Mouse (Mus musculus): ENCODE data around the gene Tmem141. TPM values are rescaled to one million over a fixed set of nuclear protein-coding genes. Genes with fewer than 3 reads are reported as not detected.

Tmem141 gene
- polyA plus RNA-seq, 1 experiment from 2014 or later, result 18.5 TPM

DNA sequence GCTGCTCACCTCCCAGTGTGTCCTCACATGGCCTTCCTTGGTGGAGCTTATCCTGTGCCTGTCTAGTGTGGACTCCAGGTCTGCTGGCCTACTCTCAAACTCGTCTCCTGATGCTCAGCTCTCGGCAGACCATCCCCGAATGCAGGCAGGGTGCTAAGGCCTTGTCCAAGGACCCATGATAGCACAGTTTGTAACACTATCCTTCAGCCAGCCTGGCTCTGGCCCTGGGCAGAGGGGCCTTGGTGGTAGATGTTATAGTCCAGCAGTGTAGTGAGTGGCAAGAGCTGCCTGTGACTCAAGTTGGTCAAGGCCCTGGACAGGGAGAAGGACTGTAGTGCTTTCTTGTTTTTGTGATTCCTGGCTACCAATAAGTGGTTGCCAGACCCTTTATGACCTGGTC, 11.8 kb upstream of the Tmem141 start:
- 73% methylated on average over 3 of the region's 3 CpGs for WGBS

DNA sequence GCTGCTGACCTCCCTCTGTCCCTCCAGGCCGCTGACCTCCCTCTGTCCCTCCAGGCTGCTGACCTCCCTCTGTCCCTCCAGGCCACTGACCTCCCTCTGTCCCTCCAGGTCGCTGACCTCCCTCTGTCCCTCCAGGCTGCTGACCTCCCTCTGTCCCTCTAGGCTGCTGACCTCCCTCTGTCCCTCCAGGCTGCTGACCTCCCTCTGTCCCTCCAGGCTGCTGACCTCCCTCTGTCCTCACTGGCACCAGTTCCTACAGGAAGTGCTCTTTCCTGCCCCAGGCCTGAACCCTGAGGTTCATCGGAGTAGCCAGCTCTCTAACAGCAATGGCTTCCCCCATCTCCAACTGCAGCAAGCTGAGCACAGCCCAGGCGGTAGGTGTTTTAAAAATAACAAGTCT, 6.9 kb upstream of the Tmem141 start:
- no peak overlapping the region for H3K4me3 ChIP-seq
- peaks cover 10% of the 10 kb centered on the region for H3K4me1 ChIP-seq
- H3K9me3 ChIP-seq, result no peaks in the 10 kb centered on the region
- DNase-seq (ENCODE audit: low spot score), result no peak
- H3K36me3 ChIP-seq, result no peaks in the 10 kb centered on the region
- H3K27me3 ChIP-seq (ENCODE audit: insufficient read depth, poor library complexity, severe bottlenecking), result peaks cover 21% of the 10 kb centered on the region; the same call in 1 of the 2 replicates
- no peak overlapping the region for H3K27ac ChIP-seq
- WGBS, result 39% methylated on average over 4 of the region's 4 CpGs

More for the DNA sequence above, 11.8 kb upstream of the Tmem141 start:
- Histone ChIP-seq H3K4me1 (peaks cover 6% of the 10 kb centered on the region), H3K27me3 (ENCODE audit: insufficient read depth, poor library complexity, severe bottlenecking) (peaks cover 2% of the 10 kb centered on the region; the same call in 1 of the 2 replicates), H3K27ac (no peak overlapping the region), H3K4me3 (no peak overlapping the region), H3K9me3 (no peaks in the 10 kb centered on the region), H3K36me3 (no peaks in the 10 kb centered on the region)
- no peak for DNase-seq (ENCODE audit: low spot score)

DNA sequence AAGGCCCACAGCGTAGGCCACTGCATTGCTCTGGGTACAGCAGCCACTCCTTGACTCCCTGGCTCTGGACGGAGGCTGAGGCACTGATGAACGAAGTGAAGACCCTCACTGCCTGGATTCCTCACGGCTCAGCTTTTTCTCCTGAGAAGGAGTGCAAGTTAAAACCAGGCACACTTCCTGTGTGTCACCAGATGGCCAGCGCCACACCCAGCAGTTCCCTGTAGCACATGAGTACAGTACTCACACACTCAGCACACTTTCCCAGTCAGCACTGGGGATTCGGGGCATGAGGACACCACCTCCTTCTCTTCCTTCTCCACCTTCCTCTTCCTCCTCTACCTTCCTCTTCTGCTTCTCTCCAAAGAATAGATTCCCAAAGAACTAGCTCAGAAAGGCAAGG, 6.0 kb upstream of the Tmem141 start, which contains the start of gene Fcna:
TSS of gene Fcna (minus strand) at position 220 of the 400 bp plus-strand sequence.
- H3K4me3 ChIP-seq, result no peak within 1 kb of the TSS
- peaks cover 26% of the 10 kb centered on the region; the same call in 1 of the 2 replicates for H3K27me3 ChIP-seq (ENCODE audit: insufficient read depth, poor library complexity, severe bottlenecking)
- peaks cover 10% of the 10 kb centered on the region for H3K4me1 ChIP-seq
- H3K36me3 ChIP-seq, result no peaks in the 10 kb centered on the region
- no peaks in the 10 kb centered on the region for H3K9me3 ChIP-seq
- 75% methylated on average over 6 of the region's 6 CpGs for WGBS
- DNase-seq (ENCODE audit: low spot score), result no peak
- H3K27ac ChIP-seq, result no peak within 1 kb of the TSS

DNA sequence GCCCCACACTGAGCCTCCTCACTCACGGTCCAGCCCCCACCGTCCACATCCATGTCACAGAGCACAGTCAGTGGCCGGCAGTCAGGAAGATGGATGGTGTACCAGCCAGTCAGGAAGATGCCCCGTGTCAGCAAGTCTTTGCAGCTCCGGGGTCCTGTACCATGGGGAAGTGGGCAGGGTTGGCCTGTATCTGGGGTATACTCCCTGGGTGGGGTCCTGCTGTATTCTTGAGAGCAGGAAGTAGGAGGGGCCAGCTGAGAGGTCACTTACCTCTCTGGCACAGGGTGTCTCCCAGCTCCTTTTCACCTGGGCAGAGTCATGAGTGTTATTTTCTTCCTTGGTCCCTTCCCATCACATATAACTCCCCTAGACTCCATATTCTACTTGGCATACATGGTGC, 4.2 kb upstream of the Tmem141 start:
- Histone ChIP-seq H3K9me3 (no peaks in the 10 kb centered on the region), H3K36me3 (no peaks in the 10 kb centered on the region), H3K4me3 (no peak overlapping the region), H3K4me1 (peaks cover 21% of the 10 kb centered on the region), H3K27ac (no peak overlapping the region), H3K27me3 (ENCODE audit: insufficient read depth, poor library complexity, severe bottlenecking) (peaks cover 28% of the 10 kb centered on the region; the same call in 1 of the 2 replicates)
- no peak for DNase-seq (ENCODE audit: low spot score)
- WGBS, result 49% methylated on average over 5 of the region's 5 CpGs

DNA sequence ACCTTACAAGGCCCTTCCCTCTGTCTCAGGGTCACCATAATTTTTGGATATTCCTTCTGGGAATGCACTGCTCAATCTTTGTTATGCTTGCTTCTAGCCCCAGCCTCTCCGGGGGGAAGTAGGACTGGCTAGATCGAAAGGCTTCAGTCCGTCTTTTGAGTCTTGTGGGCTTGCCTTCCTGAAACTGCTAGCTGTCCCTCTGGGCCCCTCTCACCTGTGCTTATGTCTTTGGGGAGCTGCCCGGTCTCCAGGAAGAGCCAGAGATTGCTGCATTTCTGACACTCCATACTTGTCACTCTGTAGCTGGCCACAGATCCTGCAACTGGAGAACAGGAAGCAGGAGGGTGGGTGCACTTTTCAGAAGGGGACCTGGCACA, 965 bp downstream of the Tmem141 start:
- no peaks in the 10 kb centered on the region for H3K9me3 ChIP-seq
- H3K36me3 ChIP-seq, result no peaks in the 10 kb centered on the region
- H3K4me1 ChIP-seq, result peaks cover 18% of the 10 kb centered on the region
- WGBS, result 85% methylated on average over 4 of the region's 4 CpGs
- H3K27ac ChIP-seq, result 0 out of 2 replicates have a peak overlapping the region, but pooled peaks have one; percentile 83
- peaks cover 63% of the 10 kb centered on the region for H3K27me3 ChIP-seq (ENCODE audit: insufficient read depth, poor library complexity, severe bottlenecking)
- DNase-seq (ENCODE audit: low spot score), result no peak
- no peak overlapping the region for H3K4me3 ChIP-seq

DNA sequence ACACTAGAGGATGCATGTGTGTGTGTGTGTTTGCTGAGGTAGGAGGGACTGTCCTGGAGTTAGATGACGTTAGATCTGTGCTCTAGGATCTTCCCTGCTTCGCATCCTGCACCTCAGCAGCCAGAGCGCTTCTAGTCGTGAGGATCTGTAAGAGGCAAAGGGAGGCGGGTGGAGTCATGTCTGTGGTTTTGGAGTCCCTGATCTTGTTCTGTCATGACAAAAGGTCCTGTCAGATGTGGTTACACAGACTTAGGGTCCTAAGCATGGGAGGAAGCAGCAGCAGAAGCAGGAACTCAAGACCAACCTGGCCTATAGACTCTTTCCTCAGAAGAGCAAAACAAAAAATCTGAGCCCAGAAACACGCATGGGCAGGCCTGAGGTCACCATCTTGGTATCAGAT, 1.4 kb downstream of the Tmem141 start:
- Histone ChIP-seq H3K36me3 (no peaks in the 10 kb centered on the region), H3K9me3 (no peaks in the 10 kb centered on the region), H3K4me1 (peaks cover 18% of the 10 kb centered on the region), H3K4me3 (no peak overlapping the region), H3K27ac (no peak overlapping the region), H3K27me3 (ENCODE audit: insufficient read depth, poor library complexity, severe bottlenecking) (peaks cover 67% of the 10 kb centered on the region)
- no peak for DNase-seq (ENCODE audit: low spot score)
- WGBS, result 72% methylated on average over 6 of the region's 6 CpGs

DNA sequence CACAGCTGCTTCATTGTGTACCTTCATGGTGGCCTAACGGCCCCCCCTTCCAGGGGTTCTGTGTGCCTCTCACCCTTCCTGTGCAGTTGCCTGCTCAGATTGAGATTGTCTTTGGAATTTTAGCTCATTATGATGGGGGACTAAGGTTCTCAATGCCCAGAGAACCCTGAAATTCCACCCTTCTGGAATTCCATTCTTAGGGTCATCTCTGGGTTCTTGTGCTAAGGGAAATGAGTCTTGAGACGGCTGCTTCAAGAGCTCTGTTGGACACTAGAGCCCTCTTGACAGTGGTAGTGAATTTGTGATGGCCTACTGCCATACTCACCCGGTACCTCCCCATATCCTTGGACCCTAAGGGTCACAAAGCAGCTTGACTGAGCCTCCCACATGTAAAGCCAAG, 4.2 kb downstream of the Tmem141 start, which contains the start of gene Ccdc183:
TSS of gene Ccdc183 (minus strand) at position 101 of the 400 bp plus-strand sequence.
- no peak for DNase-seq (ENCODE audit: low spot score)
- Histone ChIP-seq H3K27me3 (ENCODE audit: insufficient read depth, poor library complexity, severe bottlenecking) (peaks cover 85% of the 10 kb centered on the region), H3K36me3 (no peaks in the 10 kb centered on the region), H3K27ac (no peak within 1 kb of the TSS), H3K4me3 (peak within 1 kb of the TSS; percentile 16; the same call in 1 of the 2 replicates), H3K4me1 (peaks cover 18% of the 10 kb centered on the region), H3K9me3 (no peaks in the 10 kb centered on the region)
- WGBS, result 79% methylated on average over 3 of the region's 3 CpGs

DNA sequence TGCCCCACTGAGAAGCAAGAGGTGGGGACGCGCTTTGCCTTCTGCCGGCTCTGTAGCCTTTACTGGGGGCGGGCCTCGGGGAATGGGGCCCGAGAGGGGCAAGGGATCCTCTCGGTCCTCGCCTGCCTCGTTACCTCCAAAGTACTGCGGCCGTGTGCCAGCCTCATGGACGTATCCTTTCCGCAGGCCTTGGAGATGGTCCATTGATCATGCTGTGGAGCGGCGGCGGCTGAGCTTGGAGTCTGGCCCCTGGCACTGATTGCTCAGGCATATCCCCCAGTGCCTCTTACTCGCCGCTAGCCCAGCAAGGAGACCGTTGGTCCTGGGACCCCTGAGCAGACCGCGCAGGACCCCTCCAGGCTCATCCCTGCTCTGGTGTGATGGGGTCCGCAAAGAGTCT, 5.4 kb downstream of the Tmem141 start:
- DNase-seq (ENCODE audit: low spot score), result no peak
- 17% methylated on average over 22 of the region's 22 CpGs for WGBS
- no peaks in the 10 kb centered on the region for H3K9me3 ChIP-seq
- H3K36me3 ChIP-seq, result no peaks in the 10 kb centered on the region
- peaks cover 12% of the 10 kb centered on the region for H3K4me1 ChIP-seq
- no peak overlapping the region for H3K27ac ChIP-seq
- H3K27me3 ChIP-seq (ENCODE audit: insufficient read depth, poor library complexity, severe bottlenecking), result peaks cover 97% of the 10 kb centered on the region
- H3K4me3 ChIP-seq, result peak overlapping the region; percentile 16

DNA sequence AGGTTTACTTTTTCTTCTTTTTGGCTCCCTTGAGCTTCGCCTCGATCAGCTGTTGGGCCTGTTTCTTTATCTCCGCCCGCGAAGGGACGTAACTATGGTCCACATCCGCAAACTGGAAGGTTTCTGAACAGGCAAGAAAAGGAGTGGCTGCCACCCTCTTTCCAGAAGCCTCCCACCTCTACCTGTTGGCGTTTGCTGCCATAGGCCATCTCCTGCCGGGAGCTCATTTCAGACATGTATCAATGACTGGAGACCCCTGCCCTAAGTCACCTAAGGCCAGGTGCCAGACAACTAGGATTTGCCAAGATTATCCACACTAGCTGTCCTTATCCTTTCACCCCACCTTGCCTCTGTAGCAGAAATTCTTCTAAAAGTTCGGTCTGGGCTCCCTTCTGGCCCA, 13.1 kb downstream of the Tmem141 start:
- WGBS, result 68% methylated on average over 10 of the region's 10 CpGs
- H3K9me3 ChIP-seq, result no peaks in the 10 kb centered on the region
- peaks cover 6% of the 10 kb centered on the region; the same call in 1 of the 2 replicates for H3K36me3 ChIP-seq
- peak overlapping the region; percentile 94 for H3K4me3 ChIP-seq
- peaks cover 18% of the 10 kb centered on the region for H3K4me1 ChIP-seq
- no peak for DNase-seq (ENCODE audit: low spot score)
- H3K27me3 ChIP-seq (ENCODE audit: insufficient read depth, poor library complexity, severe bottlenecking), result peaks cover 50% of the 10 kb centered on the region
- H3K27ac ChIP-seq, result peak overlapping the region; percentile 98

DNA sequence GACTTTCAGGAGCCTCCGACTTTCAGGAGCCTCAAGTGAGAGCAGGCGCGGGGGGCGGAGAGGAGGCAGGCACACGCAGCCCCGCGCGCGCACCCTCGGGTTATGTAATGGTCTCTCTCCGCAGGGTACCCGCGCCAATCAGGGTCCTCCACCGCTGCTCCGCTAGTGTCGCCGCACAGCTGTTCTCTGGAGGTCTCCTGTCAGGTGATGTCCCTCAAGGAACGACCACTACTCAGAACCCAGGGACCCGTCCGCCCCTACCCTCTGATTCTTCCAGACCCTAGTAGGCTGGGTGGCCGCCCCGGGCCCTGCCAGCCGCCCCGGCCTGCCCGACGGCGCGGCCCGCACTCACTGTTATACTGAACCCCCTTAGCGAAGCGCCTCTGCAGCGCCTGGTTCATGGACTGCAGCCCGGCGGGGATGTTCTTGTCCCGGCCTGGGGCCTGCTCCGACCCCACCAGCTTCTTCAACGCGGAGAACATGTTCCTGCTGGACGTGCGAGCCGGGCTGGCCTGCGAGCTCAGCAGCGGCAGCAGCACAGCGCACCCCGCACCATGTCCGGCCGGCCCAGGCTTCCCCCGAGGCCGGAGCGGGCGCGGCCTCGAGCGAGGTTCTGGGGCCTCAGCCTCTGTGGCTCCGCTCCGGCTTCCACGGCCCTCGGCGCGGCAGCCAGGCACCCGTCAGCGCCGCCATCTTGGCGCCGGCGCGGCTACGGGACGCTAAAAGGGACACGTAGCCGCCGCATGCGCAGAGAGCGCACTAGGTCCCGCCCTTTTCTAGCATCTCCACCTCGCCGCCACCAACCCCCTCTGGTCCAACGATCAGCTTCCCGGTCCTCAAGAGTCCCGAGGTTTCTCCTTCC, 13.8 kb downstream of the Tmem141 start, which contains the start of gene Rabl6:
TSS of gene Rabl6 (minus strand) at position 761 of the 862 bp plus-strand sequence.
- Histone ChIP-seq H3K27ac (peak within 1 kb of the TSS; percentile 98), H3K9me3 (no peaks in the 10 kb centered on the region), H3K4me1 (peaks cover 18% of the 10 kb centered on the region), H3K36me3 (peaks cover 11% of the 10 kb centered on the region; the same call in 1 of the 2 replicates), H3K27me3 (ENCODE audit: insufficient read depth, poor library complexity, severe bottlenecking) (peaks cover 43% of the 10 kb centered on the region), H3K4me3 (peak within 1 kb of the TSS; percentile 94)
- WGBS, result under 1% methylated on average over 80 of the region's 80 CpGs
- peak; percentile 90 for DNase-seq (ENCODE audit: low spot score)

DNA sequence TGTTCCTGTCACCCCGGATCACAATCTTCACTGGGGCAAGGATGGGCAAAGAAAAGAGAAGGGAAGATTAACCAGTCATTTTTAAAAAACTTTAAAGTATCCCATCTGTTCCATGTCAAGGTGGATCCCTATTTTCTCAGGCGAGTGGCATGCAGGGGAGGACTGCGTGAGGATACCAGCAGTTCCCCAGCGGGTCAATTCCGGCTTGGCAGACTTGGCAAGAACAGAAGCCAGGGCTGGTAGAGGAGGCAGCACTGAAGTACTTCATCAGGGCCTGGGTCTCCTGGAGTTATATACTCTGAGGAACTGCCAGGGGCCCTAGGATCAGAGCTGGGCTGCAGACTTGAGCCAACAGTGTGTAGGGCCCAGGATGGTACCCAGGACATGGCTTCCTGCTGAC, 19.3 kb downstream of the Tmem141 start:
- peaks cover 66% of the 10 kb centered on the region for H3K36me3 ChIP-seq

DNA sequence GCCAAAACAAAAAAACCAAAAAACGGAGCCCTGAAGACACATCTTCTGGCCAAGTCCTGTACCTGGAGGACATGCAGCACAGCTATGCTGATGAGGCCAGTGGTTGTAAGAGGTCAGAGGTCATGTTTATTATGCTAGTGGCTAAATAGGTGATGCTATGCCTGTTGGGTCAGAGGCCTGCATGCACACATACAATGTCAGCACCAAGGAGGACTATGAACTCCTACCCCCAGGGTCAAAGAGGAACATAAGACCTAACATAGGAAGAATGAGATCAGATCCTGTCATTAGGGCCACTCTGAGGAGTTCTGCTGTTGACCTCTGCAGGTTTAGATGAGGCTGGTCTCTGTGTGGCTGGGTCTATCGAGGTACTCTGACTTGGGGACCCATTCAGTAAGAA, 21.8 kb downstream of the Tmem141 start:
- Histone ChIP-seq H3K4me3 (no peak overlapping the region), H3K9me3 (no peaks in the 10 kb centered on the region), H3K36me3 (peaks cover 91% of the 10 kb centered on the region), H3K4me1 (0 out of 2 replicates have a peak, but pooled peaks cover 3% of the 10 kb centered on the region), H3K27me3 (ENCODE audit: insufficient read depth, poor library complexity, severe bottlenecking) (no peaks in the 10 kb centered on the region), H3K27ac (no peak overlapping the region)
- 93% methylated on average over 2 of the region's 2 CpGs for WGBS
- no peak for DNase-seq (ENCODE audit: low spot score)

More for the DNA sequence above, 19.3 kb downstream of the Tmem141 start:
- Histone ChIP-seq H3K27ac (no peak overlapping the region), H3K4me1 (peaks cover 15% of the 10 kb centered on the region), H3K27me3 (ENCODE audit: insufficient read depth, poor library complexity, severe bottlenecking) (no peaks in the 10 kb centered on the region), H3K9me3 (no peaks in the 10 kb centered on the region), H3K4me3 (no peak overlapping the region)
- WGBS, result 90% methylated on average over 5 of the region's 5 CpGs
- no peak for DNase-seq (ENCODE audit: low spot score)

DNA sequence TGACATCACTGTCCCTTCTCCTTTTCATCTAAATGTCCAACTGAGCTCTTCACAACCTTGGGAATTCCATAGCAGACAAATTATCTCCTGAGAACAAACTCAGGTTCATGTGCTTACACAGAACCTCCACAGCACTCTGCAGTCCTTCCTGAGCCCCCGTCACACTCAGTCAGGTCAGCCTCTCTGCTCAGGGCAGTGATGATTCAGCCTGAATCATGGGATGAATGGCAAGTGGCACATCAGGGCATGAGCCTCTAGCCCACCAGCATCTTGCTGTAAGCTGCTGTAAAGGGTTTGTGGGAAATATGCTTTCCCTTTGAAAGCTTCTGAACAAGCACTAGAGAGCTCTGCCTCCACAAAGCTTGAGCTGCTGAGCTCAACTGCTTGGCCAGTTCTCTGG, 23.1 kb downstream of the Tmem141 start:
- no peak overlapping the region for H3K27ac ChIP-seq
- H3K4me3 ChIP-seq, result no peak overlapping the region
- DNase-seq (ENCODE audit: low spot score), result no peak
- 0 out of 2 replicates have a peak, but pooled peaks cover 3% of the 10 kb centered on the region for H3K4me1 ChIP-seq
- H3K27me3 ChIP-seq (ENCODE audit: insufficient read depth, poor library complexity, severe bottlenecking), result no peaks in the 10 kb centered on the region
- H3K9me3 ChIP-seq, result no peaks in the 10 kb centered on the region
- H3K36me3 ChIP-seq, result peaks cover 93% of the 10 kb centered on the region
- WGBS, result 81% methylated on average over 1 of the region's 1 CpGs
